Mouse (Mus musculus) T-helper 17 cell (primary cell): ENCODE results near the gene Anln.

ENCODE experiments used
- in situ Hi-C, 2 experiments: fragments of 300-600 bp; cut with MboI, MseI; formaldehyde crosslinking; loops; 1 replicate in 1 of 2; 2 replicates in 1 of 2; pipeline ENCODE4 v1.15.1; 2025; ENCODE audit warnings: high pct_unique_total_duplicates in 2 of 2

Anln gene

GRCm38 (mm10) chr9:22402976-22403375 lies 14.0 kb upstream of the Anln start:
- in situ Hi-C loops = no loop called here

GRCm38 (mm10) chr9:22402001-22402400 lies 13.0 kb upstream of the Anln start:
- in situ Hi-C loops = no loop called here

DNA sequence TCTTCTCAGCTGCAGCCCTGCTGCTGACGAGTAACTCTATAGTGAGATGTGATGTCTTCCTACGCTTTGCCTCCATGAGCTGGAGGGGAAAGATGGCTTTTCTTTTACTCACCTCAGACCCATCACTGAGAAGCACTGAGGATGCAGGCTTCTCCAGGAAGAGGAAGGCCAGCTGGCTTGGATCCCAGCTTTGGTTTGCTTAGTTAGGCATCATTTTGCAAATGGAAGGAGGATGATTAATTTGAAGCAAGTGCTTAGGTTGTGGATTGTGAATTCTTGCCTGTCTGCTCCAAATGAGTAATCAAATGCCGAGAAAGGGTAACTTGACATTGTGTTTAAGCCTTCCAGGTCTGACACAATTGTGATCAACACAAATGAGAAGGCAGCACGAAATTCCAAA lies 10.0 kb upstream of the Anln start:
- in situ Hi-C loops = loop anchor here in 1 of 2 experiments (5.0 kb wide), 1 partner anchor 68 kb away; the partner anchor contains the start of gene Rp9

GRCm38 (mm10) chr9:22394725-22395124 lies 5.7 kb upstream of the Anln start:
- in situ Hi-C loops = loop anchor here in 1 of 2 experiments (5.0 kb wide), 1 partner anchor 73 kb away; the partner anchor contains the start of gene Rp9

DNA sequence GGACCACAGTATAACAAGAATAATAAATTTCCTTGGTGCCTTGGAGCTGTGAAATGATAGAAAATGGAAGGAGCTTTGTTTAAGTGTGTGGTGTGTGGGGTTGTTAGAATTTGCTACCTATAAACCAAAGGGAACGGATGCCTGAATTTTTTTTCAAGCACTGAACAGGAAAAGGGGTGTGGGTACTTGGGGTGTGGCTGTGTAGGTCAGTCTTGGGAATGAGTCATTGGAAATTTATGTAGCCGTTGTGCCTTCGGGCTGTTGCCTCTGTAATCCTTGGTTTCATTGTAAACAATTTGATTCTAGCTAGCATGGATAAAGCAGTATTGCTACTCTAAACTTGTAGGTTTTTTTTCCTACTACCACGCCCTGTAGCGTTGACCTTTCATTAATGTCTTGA lies 1.4 kb upstream of the Anln start:
- in situ Hi-C loops = no loop called here

GRCm38 (mm10) chr9:22389736-22390245 lies 803 bp upstream of the Anln start:
- in situ Hi-C loops = no loop called here

DNA sequence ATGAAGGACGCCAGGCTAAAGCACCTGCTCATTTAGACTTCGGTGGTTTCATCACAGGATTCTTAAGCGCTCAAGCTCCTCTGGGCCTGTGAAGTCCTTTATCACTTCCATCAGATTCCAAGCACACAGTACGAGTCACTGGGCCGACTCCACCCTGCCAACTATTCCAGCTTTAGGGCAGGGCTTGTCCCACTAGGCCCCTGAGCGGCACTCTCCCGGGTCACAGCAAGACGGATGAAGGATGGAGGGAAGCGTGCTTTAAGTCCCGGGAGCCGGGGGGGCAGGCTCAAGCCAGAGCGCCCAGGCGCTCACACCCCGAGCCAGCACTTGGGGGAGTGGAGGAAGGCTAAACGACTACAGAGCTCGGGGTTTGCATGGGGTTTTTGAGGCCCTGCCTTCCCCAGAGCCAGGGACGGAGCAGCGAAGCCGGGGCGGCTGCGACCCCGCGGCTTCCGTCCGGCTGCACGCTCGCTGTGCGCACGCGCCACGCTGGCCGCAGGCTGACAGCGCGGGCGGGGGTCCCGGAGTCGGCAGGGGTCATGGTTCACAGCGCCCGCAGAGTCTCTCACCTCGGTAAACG lies 497 bp downstream of the Anln start:
- in situ Hi-C loops = no loop called here

GRCm38 (mm10) chr9:22387901-22388300 lies 1.1 kb downstream of the Anln start:
- in situ Hi-C loops = no loop called here

DNA sequence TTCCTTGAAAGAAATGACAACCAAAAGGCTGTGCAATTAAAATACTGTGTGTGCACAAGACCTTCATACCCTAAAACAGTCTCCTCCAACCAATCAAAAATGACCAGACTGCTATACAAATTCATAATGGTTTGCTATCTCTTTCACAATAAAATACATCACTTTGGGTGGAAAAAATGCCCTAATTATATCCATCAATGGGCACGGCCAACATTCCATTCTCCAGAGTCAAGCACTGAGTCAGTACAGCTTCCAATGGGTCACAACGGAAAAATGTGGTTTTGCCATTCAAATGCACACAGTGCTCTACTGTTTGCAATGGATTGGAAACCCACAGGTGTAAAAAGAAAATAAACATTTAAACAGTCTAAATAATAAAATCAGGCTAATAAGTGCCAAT lies 3.1 kb downstream of the Anln start:
- in situ Hi-C loops = no loop called here

GRCm38 (mm10) chr9:22376086-22376485 lies 12.9 kb downstream of the Anln start:
- in situ Hi-C loops = no loop called here

- in situ Hi-C loops = loop anchor here in 1 of 2 experiments (25.0 kb wide), 1 partner anchor 1460 kb away; no protein-coding TSS in a partner anchor
Measured at GRCm38 (mm10) chr9:22372760-22373159, 16.2 kb downstream of the Anln start.

DNA sequence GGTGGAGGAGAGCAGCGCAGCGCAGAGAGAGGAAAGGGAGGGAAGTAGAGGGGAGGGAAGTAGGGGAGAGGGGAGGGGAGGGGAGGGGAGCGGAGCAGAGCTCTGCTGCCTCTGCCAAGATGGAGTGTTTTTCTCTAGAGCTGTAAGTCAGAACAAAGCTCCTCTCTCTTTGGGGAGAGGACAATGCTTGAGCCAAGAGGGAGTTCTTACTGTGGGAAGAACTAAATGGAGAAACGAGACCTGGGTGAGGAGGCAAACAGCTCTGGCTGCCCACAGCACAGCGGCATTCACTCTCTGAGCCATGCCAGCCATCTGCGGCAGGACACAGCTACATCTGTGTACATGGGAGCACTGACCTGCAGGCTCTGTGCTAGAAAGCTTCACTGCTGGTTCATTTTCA lies 21.0 kb downstream of the Anln start:
- in situ Hi-C loops = loop anchor here in 1 of 2 experiments (25.0 kb wide), 1 partner anchor 1456 kb away; no protein-coding TSS in a partner anchor

- in situ Hi-C loops = loop anchor here in 1 of 2 experiments (25.0 kb wide), 1 partner anchor 1454 kb away; no protein-coding TSS in a partner anchor
Measured at GRCm38 (mm10) chr9:22366621-22367020, 22.4 kb downstream of the Anln start.

- in situ Hi-C loops = loop anchor here in 1 of 2 experiments (25.0 kb wide), 1 partner anchor 1454 kb away; no protein-coding TSS in a partner anchor
Measured at GRCm38 (mm10) chr9:22366221-22366620, 22.8 kb downstream of the Anln start.

DNA sequence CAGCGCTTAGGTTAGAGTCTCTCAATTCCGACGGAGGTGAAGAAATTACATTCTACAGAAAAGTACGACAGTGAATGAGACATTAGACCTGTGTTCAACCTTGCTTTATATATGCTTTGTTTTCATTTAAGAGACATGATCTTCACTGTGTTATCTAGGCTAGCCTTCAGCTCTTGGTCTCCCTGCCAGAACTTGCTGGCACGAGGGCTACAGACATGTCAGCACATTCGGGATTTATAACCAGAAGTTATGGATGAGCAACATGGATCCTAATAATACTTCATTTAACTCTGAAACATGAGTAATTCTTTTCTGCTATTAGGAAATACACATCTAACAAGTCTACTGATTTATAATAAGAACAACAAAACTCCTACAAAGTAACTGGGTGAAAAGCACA lies 28.1 kb downstream of the Anln start:
- in situ Hi-C loops = loop anchor here (5.0 to 25.0 kb wide), 2 partner anchors 1439 to 1449 kb away; no protein-coding TSS in a partner anchor

DNA sequence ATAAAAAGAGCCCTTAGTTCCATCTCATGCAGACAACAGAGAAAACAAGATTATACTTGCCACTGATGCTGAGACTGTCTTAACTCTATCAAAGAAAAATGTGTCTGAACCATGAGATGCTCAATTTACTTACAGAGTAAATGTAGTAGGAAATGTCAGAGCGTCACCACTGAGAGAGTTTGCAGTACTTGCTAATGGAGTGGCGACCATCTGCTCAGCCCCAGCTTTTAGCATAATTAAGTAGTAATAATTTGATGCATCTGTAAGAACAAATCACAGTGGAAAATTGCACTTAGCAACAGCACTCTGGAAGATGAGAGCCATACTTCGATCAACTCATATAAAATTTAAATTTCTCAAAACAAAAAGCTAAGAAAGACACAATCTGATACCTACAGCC lies 33.1 kb downstream of the Anln start:
- in situ Hi-C loops = loop anchor here (5.0 to 25.0 kb wide), 3 partner anchors 611 to 1444 kb away; no protein-coding TSS in a partner anchor

DNA sequence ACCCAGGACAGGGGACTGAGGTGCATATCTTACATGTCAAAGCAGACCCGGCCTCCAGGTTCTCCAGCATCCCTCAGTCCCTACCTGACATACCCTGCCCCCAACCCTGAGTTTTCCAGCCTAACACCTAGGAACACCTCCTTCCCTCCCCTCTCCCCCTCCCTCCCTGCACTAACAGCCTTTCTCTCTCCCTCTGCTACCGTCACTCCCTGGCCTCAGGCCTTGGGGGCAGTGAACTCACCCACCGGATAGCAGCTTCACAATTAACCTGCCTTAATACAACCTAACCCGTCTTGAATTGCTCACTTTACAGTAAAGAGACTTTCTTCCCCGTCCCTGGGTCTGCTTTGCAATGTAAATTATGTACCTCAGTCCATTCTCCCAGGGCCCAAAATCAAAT lies 35.1 kb downstream of the Anln start:
- in situ Hi-C loops = loop anchor here (10.0 to 25.0 kb wide), 2 partner anchors 609 to 1442 kb away; no protein-coding TSS in a partner anchor

GRCm38 (mm10) chr9:22353465-22353864 lies 35.5 kb downstream of the Anln start:
- in situ Hi-C loops = loop anchor here (10.0 to 25.0 kb wide), 2 partner anchors 609 to 1441 kb away; no protein-coding TSS in a partner anchor

DNA sequence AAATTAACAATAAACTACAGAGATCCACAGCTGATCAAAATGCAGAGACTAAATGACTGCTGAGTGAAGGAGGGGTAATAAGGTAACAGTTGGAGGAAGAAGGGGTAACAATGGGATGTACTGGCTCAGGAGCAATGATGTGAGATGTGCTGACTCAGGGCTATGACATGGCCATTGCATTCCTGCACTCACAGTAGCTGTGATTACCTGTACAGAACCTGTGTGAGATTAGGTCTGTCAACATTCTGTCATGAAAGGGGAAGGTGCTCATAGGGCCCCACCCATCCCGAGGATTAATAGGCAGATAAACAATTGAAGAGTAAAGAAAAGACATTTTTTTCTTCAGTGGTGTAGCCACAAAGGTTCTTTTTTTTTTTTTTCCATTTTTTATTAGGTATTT lies 48.7 kb downstream of the Anln start:
- in situ Hi-C loops = no loop called here

GRCm38 (mm10) chr9:22337217-22337616 lies 51.8 kb downstream of the Anln start:
- in situ Hi-C loops = no loop called here

DNA sequence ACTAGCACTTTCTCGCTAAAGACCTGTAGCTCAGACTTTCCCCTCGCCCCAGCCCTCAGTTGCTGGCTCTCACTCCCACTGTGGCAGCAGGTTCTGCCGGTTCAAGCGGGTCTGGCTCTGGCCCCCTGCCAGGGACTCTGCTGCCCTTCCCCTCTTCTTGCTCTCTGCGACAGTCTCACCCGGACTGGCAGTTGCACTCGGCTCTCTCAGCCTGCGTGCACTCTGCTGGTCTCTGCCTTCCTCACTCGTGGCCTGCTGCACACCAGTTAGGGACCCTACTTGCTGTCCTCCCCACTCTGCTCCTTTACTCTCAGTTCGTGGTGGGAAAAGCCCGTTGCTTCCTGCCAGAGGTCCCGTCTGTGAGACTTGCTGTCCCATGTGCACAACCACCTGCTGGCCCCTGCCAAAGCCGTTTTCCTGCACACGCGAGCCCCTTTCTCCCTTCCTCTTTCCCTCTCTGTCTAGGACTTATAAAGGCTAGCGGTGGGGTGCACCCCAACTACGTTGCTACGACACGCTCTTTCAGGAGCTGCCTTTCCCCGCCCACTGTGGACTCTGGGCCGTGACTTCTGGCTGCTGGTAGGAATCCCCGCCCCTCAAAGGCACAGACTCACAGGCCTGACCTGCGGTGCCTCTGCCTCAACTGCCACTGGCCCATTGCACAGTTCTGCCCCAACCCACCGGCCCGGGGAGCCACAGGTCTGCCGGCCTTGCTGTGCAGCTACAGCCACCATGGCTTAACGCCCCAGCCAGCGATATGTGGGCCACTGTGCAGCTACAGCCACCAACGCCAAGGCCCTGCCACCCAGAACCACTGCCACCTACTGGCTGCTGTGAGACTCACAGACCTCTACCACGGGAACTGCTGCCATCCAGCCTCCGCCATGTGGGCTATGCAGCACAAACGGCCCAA lies 61.3 kb downstream of the Anln start:
- in situ Hi-C loops = no loop called here

- in situ Hi-C loops = no loop called here
Measured at GRCm38 (mm10) chr9:22327099-22327474, 61.9 kb downstream of the Anln start.
